Mouse (Mus musculus): Measurements from ENCODE around the gene Smyd1.

GRCm38 (mm10) chr6:71360751-71361150 lies 38.7 kb upstream of the Smyd1 start:
- TF ChIP-seq CTCF (IDR thresholded peaks at IDR 0.05; ENCODE audit: low read depth), result no peak
- no peak for TF ChIP-seq EP300 (optimal IDR thresholded peaks at IDR 0.05)
